Mouse (Mus musculus) ZHBTc4 (cell line): ENCODE measurements around the gene Pcbd2.

ENCODE experiments used
- DNase-seq: peaks from one replicate; pipeline ENCODE4 v3.0.0-alpha.2; 2011; ENCODE audit warnings: low read depth, low spot score

Pcbd2 gene

DNA sequence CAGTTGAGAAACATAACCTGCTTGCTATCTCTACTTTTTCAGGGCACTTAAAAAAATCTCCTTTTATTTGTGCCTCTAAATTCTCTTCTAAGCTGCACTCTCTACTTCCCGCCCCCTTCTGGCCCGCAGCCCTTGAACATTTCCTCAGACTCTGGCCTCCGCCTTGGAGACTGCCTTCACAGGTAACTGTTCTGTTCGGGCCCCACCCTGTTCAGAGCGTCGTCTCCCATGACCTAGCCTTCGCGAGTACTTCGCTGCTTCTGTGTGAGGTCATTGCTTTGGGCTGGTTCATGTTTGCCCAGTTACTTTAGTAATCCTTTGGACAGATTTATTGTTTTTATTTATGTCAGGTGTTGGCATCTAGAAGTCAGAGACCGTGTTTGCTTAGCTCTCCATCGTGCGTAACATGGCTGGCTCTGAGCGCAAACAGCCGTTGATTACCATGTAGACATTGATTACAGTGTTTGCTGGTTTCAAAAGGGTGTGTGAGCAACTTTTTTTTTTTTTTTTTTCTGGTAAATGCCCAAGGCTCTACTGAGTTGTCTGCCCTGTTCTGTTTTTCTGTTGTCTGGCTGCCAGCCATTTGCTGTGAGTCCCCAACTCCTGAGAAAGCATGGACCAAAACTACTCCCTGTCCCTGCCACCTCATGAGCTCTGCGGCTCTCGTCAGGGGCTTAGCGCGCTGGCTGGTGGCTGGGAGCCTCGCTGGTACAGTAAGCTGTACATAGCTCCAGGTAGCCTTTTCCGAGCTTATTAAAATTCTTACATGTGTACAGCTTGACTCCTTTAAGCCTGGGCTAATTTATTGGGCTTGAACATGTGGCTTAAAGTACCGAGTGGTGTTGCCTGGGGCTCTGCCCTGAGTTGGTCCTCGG is 6.7 kb downstream of the Pcbd2 start:
- peak; percentile 54 for DNase-seq

GRCm38 (mm10) chr13:55737885-55738284 is 10.7 kb downstream of the Pcbd2 start:
- DNase-seq, result no peak

DNA sequence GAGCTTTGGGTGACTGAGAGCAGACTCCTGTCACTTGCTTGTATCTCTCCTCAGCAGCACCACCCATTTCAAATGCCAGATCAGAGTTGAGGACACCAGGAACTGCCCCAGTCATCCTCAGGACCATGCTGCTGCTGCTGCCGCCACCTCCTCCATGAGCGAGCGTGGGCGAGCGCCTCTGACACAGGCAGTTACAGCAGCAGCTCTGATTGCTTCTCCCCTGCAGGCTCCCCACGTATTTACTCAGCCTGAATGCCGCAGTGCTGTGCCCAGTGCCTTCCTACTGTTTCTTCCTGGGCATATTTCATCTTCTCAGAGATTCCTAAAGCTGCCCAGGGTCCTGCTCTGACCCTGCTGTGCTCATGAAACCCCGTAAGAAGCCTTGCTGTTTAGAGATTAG is 15.1 kb downstream of the Pcbd2 start:
- DNase-seq, result no peak

DNA sequence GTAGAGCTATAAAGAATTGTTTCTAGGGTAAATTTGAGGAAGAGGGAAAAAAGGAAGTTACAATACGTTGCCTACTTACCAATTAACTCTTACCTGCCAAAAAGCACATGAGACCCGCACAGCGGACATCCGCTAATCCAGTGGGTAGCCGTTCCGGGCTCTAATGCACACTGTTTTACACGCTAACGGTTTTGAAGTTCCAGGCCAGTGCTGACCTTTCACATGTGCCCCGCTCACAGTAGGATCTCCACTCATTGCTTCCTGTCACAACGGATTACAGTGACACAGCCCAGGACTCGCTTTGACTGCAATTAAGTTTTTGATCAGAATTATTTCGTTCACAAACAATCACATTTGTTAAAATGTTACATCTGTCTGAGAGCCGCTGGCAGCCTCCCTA is 27.2 kb downstream of the Pcbd2 start:
- DNase-seq, result no peak

GRCm38 (mm10) chr13:55756789-55757188 is 29.6 kb downstream of the Pcbd2 start:
- peak; percentile 67 for DNase-seq

DNA sequence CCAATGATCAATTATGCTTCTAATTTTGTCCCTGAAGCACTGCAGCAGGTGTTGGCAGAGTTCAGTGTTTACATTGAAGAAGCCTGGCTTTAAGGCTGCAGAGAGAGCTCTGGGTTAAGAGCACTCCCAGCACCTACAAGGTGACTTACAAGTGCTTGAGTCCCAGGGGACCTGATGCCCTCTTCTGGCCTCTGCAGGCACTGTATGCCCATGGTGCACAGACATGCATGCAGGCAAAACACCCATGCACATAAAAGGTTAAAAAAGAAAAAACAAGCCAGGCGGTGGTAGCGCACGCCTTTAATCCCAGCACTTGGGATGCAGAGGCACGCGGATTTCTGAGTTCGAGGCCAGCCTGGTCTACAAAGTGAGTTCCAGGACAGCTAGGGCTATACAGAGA is 30.5 kb downstream of the Pcbd2 start:
- peak; percentile 86 for DNase-seq

GRCm38 (mm10) chr13:55760576-55760975 is 33.4 kb downstream of the Pcbd2 start:
- no peak for DNase-seq

DNA sequence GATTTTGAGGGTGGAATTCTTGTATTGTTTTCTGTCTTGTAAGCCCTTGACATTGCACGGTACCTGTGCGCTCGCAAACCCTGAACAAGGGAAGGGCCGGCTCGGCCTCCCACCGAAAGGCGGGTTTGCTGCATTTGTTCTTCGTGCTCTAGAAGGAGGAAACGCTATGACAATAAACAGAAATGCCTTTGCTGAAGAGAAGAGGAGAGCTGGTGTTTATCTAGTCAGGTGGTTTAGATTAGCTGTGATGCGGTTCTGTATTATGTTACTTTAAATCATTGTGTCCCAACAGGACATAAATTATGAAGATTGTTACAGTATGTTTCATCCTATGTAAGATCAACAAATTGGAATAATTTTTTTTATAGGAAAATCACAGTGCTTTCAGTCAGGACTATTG is 34.3 kb downstream of the Pcbd2 start:
- no peak for DNase-seq

GRCm38 (mm10) chr13:55774352-55774751 is 47.2 kb downstream of the Pcbd2 start:
- DNase-seq, result no peak

- DNase-seq, result no peak
These were observed 47.9 kb downstream of the Pcbd2 start for GRCm38 (mm10) chr13:55775056-55775455.

GRCm38 (mm10) chr13:55784268-55784667 is 57.1 kb downstream of the Pcbd2 start, which contains the start of gene Catsper3:
Gene Catsper3, plus strand, starts transcription at chr13:55784568.
- no peak for DNase-seq

GRCm38 (mm10) chr13:55786120-55786519 is 59.0 kb downstream of the Pcbd2 start:
- DNase-seq, result no peak

- DNase-seq, result no peak
These were observed 74.1 kb downstream of the Pcbd2 start for GRCm38 (mm10) chr13:55801246-55801645.

GRCm38 (mm10) chr13:55803973-55804372 is 76.8 kb downstream of the Pcbd2 start:
- no peak for DNase-seq

DNA sequence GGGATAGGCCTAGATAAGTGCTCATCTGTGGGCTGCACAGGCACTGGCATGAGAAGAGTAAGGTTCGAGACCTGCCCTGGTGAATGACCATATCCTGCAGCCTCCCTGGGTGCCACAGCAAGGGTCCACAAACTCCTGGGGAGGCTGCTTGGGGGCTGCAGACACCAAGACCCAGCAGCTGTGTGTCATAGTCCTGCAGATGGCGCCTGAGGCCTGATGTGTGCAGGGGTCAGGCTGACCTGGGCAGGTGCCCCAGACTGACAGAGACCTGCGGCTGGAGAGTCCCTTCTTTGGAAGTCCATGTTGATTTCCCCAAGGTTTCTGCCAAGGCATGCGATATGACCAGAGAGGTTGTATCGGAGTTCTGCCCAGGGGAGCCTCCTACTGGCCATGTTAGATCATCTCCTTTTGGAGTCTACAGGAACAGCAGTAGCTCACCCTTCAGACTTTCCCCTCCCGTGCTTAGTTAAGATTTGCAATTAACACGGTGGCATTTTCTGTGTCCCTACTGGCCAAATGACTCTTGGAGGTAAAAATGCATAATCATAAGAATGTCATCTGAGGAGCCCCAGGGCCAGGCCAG is 82.0 kb downstream of the Pcbd2 start:
- DNase-seq, result no peak

GRCm38 (mm10) chr13:55809707-55810106 is 82.5 kb downstream of the Pcbd2 start:
- DNase-seq, result no peak

GRCm38 (mm10) chr13:55810947-55811346 is 83.8 kb downstream of the Pcbd2 start:
- no peak for DNase-seq

DNA sequence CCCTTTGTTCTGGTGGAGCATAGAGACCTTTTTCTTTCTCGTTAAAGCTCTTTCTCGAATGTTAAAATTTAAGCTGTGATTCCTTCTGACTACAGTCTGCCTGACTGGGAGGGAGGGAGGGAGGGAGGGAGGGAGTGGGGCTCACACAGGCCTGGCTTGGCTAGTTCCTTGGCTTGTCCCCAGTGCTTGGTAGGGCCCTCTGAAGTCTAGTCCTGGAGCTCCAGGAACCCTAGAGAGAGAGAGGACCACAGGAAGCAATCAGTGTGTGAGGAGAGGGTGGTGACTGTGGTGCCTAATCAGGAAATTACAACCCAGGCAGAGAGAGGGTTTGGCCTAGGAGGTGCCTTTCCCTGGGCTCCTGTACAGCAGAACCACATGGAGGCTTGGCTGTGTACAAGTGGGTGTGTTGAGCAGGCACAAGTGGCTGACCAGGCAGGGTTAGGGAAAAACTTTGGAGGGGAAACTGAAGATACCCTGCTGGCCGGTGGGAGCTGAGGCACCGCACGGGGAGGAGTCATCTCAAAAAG is 86.4 kb downstream of the Pcbd2 start:
- DNase-seq, result no peak

DNA sequence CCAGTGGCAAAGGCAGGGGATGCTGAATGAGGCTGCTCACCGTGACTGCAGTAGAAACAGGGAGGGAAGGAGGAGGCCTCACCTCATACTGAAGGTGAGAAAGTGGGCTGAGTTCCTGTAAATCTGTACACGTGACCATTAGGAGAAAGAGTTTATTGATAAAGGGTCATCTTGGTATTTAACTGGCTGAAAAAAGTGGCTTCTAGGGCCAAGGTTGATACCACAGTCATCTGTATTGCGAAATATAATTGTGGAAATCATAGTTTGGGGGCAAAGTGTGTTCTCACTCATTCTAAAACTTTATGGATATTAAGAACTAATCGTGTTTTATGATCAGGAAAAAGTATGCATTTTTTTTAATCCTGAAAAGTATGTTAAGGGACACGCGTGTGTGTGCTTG is 87.7 kb downstream of the Pcbd2 start:
- no peak for DNase-seq

GRCm38 (mm10) chr13:55822499-55822898 is 95.3 kb downstream of the Pcbd2 start:
- DNase-seq, result no peak

DNA sequence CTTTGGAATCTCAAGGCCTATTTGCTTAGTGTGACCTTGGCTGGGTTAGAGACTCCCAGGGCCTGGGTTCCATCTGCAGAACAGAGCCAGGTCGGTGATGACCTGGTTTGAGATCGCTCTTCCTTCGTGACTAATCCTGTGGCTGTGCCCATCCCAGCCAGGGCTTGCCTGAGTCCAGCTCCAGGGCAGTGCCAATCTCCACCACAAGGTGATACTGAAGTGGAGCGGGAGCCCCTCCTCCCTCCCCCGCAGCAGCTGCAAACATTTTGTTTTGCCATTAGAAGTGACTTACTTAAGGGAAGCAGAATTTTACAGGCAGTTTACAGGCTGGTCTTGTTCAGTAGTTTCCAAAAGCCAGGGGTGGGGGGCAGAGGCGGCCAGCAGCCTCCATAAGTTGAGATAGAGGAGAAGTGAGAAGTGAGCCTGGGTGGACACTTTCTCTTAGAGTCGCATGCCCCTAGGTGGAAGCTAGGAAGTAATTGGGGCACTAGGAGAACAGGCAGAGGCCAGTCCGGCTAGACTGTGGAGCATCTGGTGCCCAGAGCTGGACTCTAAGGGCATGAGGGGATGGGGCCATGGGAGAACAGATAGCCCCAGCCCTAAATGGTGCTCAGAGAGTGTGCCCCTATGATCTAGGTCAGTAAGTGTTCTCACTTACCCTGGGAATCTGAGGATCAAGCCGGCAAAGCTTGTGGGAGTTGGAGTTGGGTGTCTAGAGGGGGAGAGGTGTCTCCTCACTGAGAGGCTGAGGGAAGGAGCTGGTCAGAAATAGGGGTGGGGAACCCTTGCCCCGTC is 97.2 kb downstream of the Pcbd2 start:
- no peak for DNase-seq

GRCm38 (mm10) chr13:55825245-55825681 is 98.1 kb downstream of the Pcbd2 start:
- DNase-seq, result peak; percentile 57
